Mouse (Mus musculus) testis, adult 2 months (tissue): ENCODE measurements around the gene Ccdc137.

ENCODE experiments used
- CTCF ChIP-seq: fragments of 200-500 bp; IDR thresholded peaks from 2 replicates; pipeline ENCODE4 v1.5.1; 2012; ENCODE audit warnings: low read depth, mild to moderate bottlenecking, inconsistent platforms, low read length, moderate library complexity; ENCODE audit not compliant: control insufficient read depth, insufficient read depth, insufficient replicate concordance
- POLR2A ChIP-seq: fragments of 200-500 bp; IDR thresholded peaks from 2 replicates; pipeline ENCODE4 v1.6.1; 2012; ENCODE audit warnings: low read depth, mild to moderate bottlenecking, inconsistent platforms, low read length, moderate library complexity; ENCODE audit not compliant: control insufficient read depth

GRCm38 (mm10) chr11:120423569-120424295, 34.2 kb upstream of the Ccdc137 start:
- TF ChIP-seq CTCF = peak; percentile 41; the same call in 1 of the 2 replicates
- TF ChIP-seq POLR2A = no peak
